Mouse (Mus musculus) right cerebral cortex, postnatal 4 days (tissue): Measurements from ENCODE around the gene Tec.
A peak's percentile ranks its signal among the peaks of the same experiment; 100 is the strongest.

Experiments used
- DNase-seq: peaks from one replicate; pipeline ENCODE4 v3.0.0-alpha.2; 2022

Tec gene

DNA sequence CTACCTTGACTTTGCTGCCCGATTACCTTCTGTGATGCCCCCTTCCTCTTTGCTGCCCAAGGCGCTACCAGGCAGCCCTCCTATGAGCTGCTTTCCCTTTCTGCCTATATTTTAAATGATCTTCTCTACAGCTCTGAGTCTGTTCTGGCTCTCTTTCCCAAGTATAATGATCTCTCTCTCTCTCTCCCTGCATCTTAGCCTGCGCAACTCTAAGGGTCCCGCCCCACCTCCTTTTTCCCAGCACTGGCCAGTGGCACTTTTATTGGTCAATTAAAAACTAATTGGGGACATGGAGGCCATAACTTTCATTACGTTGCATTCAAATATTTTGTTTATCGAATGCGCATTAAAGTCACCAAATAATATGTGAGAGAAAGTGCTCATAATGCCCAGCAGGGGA lies 20.0 kb upstream of the Tec start:
- DNase-seq = no peak

DNA sequence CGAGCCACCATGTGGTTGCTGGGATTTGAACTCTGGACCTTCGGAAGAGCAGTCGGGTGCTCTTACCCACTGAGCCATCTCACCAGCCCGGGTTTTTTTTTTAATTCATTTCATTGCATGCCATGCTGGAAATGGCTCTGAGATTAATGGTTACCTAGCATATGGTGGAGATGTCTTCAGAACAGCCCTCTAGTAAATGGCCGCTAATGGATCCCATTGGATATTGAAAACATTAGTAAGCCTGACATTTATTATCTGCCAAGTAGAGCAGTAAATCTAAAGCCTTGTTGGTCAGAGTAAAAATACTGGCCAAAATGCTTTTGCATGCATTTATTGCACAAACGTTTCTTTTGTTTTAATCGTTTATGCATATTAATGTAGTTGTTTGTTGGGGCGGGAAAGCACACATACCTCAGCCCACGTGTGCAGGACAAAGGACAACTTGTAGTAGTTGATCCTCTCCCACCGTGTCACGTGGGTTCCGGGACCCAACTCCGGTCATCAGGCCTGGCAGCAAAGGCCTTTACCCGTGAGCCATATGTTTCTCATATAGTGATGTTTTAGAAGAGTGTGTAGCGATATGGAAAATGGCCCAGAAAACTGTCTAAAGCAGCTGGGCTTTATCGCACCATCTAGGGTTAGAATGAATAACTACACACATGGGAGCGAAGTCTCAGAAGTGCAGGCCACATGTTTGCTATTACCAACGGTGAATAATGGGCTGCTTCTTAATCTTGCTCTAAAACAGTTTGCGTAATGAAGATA lies 18.4 kb upstream of the Tec start:
- DNase-seq = no peak

DNA sequence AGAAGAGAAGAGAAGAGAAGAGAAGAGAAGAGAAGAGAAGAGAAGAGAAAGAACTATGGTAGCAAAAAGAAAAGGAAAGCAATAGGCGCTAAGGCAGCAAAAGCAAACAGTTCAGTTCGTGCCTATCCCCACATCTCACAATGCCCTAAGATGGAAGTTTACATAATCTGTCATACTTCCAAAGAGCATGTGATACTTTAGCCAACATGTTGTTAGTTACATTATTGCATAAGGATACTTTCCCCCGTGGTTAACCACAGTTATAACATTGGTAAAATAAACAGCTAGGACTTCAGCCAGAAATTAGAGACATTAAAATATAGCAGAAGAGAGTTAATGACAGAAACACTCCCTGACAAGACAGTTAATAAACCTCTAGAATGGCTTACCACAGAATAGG lies 15.4 kb upstream of the Tec start:
- DNase-seq = no peak

DNA sequence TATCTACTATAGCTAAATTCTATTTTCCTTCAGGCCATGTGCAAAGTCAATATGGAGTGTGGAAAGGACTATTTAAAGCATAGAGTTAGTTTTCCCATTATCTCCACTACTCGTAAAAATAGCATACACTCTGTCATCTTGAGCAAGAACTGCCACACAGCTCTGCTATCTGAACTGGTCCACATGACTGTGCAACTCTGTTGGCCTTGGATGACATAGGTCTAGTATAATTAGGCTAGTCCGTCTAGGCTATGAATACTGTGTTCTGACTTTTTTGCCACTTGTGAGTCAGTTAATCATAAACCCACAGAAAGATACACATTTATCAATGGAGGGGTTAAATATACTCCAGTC lies 14.1 kb upstream of the Tec start:
- DNase-seq = no peak

DNA sequence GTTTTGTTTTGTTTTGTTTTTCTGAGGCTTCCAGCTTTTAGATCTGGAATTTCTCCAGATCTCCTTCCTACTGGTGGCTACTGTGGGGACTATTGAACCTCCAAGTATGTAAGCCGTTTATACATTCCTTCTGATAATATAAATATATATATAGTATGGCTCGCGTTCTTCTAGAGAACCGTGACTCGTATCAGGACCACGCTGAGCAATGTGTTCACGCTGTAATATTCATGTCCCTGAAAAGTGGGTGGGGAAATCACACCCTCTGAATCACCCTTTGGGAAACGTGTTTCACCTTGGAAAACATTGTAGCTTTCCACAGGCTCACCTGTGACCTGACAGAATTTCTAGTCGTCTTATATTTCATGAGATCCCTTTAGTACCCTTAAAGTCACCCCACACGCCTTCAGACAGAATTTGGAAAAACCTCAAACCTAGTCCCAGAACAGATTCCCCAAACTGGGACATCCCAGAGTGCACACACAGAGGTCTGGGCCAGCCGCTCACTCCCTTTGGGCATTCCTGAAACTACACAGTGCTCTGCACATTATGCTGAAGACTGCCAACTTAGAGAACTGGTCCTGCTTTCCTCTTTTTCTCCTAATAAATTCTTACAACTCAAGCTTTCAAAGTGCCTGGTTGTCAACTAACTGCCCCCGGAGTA lies 13.6 kb upstream of the Tec start:
- no peak for DNase-seq

DNA sequence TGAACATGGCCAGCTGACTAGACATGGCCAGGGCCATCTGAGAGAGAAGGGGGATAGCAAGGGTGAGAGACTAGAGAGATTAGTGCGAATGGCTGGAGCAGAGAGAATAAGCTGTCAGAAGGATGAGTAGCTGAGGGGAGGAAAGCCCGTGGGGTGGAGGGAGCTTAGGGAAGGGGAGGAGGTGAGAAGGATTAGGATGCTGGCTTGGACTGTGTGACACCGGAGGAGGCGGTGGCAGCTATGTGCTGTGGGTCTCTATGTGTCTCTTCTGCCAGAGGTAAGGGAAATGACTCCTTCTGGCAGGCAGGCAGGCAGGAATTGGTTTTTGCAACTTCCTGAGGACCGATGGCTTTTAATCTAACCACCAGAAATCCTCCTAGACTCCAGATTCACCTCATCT lies 11.5 kb upstream of the Tec start:
- DNase-seq = no peak

DNA sequence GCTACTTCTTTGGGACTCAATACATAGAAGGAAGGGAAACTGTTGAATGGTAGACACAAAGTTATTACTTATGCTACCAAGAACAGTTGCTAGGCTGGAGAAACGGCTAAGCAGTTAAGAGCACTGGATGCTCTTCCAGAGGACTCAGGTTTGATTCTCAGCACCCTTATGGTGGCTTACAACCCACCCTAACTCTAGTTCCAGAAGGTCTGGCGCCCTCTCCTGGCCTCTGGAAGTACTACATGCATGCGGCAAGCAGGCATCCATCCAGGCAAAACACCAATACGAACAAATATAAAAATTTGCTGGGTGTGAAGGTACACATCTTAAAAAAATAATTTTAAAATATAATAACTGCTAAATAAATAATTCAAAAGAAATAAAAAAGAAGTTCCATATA lies 2.8 kb upstream of the Tec start:
- DNase-seq = no peak

DNA sequence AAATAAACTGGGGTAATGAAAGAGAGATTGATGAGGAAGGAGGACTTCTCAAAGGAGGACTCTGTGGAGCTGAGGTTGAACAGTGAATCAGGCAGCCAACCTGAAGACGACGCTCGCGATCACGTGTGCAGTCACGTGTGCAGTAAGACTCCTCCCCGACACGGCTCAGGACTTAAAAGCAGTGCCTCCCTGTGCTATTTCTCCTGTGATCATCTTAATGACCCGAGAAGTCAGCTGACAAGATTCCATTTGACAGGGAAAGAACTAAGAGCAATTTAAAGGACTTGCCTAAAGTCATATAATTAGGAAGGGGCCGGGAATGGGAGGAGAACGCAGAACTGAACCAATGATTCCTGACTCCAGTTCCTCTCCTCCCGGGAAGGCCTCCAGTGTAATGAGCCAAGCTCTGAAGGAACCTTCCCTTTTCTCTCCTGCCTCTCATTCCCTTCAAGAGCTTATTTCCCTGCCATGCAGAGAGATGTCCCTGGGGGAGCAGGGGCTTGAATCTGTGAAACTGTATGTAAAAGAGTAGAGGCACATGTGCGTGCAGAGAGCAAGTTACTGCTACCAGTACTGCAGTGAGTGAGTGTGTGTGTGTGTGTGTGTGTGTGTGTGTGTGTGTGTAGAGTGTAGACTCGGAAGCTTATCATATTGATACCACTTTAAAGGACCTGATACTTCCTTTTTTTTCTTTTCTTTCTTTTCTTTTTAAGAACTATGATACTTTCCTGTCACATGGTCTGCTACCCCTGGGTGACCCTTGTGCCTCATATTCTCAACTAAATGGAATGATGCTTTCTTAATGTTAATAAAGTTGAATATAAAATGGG lies 1.7 kb upstream of the Tec start:
- DNase-seq = no peak

DNA sequence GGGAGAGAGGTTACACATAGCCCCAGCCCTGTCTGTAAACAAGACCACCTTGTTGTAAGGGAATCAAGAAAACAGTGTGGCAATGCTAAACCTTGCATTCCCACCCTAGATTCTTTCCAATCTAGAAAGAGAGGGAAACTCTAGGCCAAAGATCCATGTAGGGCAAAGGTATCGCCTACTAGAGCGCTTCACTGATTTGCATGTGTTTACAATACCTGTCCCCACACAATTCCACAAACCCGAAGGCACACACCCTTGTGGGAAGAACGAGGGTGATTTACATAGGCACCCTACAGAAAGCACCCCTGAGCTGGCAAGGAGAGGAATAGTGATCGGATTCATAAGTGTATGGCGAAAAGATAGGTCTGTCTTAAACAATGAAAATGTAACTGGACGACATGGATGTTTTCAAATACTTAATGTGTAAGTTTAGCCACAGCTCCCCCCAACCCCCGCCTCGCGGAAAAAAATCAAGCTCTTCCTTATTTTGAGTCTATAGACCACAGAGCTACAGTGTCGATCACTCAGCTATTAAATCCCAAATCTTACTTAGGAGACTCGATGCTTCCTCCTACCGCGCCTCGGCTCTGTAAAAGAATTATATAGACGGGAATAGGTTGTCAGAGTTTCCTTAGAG lies 1.1 kb downstream of the Tec start:
- DNase-seq = no peak

DNA sequence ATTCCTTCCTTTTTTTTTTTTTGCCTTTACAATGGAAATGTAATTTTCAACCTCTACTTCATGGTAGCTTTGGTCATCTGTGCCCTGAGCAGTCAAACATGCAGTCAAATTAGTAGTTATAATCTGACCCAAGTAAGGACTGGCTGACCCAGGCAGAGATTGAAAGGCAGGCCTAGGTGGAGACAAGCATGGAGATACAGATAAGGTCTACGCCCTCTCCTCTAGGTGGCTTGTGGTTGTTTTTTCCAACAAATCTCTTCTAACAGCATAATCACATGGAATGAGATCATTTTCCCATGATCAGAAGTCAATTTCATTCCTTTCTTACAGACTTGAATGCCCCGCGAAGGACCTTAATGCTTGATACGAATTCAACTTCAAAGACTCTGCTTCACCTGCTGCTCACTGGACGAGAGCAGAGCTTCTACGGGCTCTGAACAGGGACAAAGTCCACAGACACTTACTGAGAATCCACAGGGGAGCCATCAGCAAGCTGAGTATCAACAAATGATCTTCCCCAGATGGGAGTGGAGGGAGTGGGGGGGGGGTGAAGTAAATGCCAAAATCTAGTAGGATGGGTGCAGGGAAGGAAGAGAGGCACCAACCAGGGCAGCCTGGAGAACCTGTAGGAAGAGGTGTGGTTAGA lies 1.9 kb downstream of the Tec start:
- DNase-seq = no peak

DNA sequence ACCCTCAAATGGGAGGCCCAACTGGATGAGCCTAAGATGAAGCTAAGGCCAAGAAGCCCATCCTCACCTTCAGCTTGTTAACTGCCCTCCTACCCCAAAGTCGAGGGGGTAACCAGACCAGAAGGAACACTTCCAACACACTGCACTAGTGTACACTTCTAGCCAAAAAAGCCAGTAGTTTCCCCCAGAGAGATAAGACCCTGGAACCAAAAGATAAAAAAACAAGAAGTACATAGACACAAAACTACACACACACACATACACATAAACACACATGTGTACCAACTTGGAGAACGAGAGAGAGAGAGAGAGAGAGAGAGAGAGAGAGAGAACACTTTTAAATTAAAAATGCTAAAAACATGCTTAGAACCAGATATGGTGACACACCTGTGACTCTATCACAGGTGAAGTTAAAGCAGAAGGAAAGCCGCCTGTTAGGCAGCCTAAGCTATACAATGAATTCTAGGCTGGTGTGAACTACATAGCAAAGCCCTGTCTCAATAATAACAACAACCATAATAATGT lies 3.6 kb downstream of the Tec start:
- no peak for DNase-seq

DNA sequence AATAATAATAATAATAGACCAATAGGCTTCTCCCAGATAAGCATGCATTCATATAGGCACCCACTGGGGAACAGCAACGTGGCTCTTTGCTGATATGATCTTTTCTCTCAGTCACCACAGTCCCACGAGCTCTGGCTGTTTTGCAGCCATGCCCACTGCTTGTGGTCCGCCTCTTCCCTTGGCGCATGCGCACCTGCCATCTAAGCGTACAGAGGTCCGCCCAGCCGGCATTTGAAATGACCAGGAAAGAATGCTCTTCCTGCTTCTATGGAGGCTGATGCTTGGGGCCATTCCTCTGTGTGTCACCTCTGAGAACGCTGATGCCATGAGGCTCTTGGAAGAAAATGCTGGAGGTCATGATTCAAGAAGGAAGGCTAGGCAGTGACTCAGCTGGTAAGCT lies 5.1 kb downstream of the Tec start:
- DNase-seq = no peak

DNA sequence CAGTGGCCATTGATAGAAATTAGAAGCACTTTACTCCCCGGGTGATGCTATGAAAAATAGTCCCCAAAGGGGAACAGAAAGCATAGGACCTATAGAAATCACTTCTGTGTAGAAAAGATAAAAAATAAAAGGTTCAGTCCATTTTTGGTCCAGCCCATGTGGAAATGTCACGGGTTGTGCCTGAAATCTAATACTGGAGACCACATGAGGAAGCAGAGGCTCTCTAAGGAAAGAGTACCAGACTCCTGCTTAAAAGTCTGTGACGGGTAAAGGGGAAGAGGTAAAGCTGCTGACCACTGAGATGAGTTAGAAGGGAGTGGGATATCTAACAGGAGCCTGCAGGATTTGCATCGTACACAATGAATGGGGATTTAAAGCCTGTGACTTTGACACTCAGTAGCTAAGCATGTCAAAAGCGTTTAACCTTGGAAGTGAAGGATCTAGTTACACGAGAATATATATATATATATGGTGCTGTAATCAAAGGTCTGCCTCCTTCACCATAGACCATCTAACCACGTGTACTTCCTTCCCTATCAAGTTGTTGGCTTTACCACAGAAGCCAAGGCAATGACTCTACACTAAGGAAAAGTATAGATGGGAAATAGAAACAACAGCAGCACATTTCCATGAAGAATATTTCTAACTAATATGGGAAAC lies 6.4 kb downstream of the Tec start:
- DNase-seq = no peak

DNA sequence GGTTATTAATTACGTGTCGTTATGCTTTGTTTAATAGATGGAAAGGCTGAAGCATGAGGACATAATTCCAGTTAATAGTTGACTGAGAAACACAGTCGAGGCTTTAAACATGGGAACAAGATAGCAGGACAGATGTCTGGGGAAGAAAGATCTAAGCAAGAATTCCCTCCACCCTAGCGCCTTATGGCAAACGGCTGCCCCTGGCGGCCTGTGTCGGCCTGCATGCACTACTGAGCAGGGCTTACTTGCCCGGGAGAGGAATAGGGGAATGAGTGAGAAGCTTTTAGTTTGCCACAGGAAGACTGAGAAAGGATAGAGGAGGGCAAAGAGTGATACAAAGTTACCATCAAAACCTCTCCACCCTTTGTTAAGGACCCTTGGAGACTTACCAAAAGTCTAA lies 7.4 kb downstream of the Tec start:
- no peak for DNase-seq

DNA sequence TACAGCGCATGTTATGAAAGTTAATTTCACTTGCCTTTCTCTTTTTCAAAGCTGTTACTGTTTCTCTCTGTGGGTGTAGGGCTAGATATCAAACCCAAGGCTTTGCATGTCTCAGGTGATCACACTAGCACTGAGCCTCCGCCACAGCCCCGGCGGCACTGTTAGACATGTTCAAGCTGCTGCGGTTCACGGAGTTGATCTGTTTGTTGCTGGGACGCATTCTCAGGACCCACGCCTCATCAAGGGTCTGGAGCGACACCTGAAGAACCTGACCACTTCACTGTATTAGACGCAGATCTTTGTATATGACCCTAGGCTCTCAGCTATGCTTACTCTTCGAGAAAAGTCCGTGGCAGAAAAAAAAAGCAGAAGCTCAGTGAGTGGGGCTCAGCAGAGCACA lies 10.0 kb downstream of the Tec start:
- no peak for DNase-seq

DNA sequence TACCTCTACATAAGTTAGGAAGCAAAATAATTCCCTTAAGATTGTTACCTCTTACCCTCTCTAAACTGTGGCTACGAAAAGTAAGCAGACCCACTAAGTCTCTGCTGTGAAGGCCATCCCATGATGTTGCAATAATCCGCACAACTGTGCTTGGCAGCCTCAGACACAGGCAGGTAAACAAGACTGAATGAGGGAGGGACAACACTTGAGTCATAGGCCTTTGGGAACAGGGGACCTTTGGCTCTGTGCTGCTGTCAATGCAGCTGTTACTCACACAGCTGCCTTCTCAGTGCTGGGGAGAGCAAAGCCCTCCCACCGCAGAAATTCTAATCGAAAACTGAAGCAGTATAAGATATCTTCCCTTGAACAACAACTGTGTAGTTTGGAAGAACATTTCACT lies 10.5 kb downstream of the Tec start:
- no peak for DNase-seq

DNA sequence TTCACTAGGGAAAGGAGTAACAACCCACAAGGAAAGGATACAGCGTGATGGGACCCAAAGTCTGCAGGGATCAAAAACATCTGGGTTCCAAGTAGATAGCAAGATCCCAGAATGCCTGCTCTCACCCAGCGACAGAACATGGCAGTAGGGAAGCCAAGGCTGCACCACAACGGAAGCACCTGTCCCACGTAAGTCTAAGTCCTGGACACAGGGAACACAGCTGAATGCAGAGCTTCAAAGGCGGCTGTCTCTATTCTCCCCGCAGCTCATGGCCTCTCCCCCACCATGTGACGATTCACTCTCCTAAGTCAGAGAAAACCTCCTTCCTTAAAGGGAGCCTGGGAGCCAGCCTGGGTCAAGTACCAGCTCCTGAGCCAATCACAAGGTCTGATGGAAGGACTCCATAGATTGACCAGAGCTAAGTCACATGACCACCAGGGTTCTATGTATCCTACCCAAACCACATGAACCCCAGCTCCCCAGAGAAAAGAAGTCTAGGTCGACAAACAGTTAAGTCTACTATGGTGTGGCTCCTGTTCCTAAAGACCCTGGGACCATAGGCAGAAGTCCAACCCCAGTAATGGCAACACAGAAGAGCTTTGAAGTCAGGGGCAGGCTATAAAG lies 11.9 kb downstream of the Tec start:
- no peak for DNase-seq

DNA sequence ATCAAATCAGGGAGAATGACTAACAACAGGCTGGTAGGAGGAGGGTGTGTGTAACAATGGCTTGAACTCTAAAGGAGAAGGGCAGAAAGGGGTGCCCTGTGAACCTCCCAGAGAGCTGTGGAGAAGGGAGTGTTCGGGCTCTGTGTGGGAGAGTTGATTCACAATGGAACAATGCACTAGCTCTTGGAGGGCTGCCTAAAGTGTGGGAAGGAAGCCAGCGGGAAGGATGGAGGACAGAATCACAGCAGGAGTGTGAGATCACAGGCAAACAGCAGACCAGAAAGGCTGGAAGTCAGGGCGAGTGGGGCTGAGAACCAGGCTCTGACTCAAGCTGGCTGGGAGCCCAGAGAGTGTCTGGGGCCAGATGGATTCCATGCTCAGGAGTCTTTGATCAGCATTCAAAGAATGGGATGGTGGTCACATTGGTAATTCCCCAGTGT lies 12.6 kb downstream of the Tec start:
- DNase-seq = peak; percentile 71

DNA sequence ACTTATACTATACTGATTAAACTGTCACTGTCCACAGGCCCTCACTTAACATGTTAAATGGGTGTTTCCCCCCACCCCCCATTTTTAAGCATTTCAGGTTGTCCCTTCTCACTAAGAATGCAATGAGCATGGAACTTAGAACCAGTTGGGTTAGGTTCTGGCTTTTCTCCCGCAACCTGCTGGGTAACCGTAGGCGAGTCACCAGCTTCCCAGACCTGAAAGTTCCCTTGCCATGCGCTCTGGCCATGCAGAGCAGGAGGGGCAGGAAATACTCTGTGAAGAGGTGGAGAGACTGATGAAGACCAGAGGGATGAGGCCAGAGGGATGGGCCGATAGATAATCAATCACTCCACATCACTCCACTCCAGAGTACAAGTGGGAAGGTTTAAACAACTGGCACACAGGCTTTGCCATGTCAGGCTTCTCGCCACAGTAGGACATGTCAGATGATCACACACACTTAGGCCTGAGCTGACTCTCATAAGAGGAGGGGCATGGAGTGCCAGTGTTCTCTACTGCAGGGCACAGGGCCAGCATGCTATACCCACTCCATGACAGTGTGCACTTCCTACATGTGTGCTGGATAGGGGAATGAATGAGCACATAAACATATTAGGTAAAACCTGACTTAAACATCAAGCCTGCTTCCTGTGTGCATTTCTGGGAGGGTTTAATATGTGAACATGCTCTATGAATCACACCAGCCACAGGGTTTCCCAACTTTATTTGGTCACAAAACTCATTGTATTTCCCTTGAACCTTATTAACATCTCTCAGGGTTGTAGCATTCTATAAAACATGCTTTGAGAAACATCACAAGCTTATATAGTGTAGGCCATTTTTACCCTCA lies 13.9 kb downstream of the Tec start:
- DNase-seq = no peak

DNA sequence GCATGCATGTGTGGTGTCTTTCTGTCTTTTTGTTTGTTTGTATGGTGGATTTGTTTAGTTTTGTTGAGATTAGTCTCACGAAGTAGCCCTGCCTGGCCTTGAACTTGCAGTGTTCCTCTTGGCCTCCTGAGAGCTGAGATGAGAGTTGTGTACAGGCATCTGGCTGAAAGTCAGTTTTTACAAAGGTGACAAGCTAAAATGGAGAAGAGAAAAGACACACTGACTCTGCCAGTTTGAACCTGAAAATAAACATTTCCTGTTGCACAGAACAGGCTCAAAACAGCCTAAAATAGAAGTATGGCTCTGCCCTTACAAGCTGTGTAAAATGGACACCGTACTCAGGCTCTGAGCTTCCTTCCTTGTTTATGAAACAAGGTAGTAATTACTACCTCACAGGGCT lies 14.9 kb downstream of the Tec start:
- DNase-seq = no peak
